Mouse (Mus musculus) hindbrain, embryonic 13.5 days (tissue): Measurements from ENCODE around the gene Lancl1. TPM values are rescaled to one million over a fixed set of nuclear protein-coding genes. Genes with fewer than 3 reads are reported as not detected.

Experiments used
- ATAC-seq: fragments of 200-750 bp; cut with Nextera tagmentation; 2 replicates; pipeline ENCODE4 v1.8.0; 2017; ENCODE audit warnings: moderate TSS enrichment; ENCODE audit not compliant: low FRiP score
- H3K27ac ChIP-seq: fragments of 300-500 bp; sonication (generic); 2 replicates; pipeline ENCODE4 v1.5.1; 2015; ENCODE audit warnings: inconsistent platforms, mild to moderate bottlenecking, moderate library complexity
- H3K27me3 ChIP-seq: fragments of 300-500 bp; sonication (generic); 2 replicates; pipeline ENCODE4 v1.6.1; 2015; ENCODE audit warnings: mild to moderate bottlenecking, inconsistent platforms
- H3K36me3 ChIP-seq: fragments of 300-500 bp; sonication (generic); 2 replicates; pipeline ENCODE4 v1.6.1; 2015; ENCODE audit warnings: mild to moderate bottlenecking, inconsistent platforms
- H3K4me1 ChIP-seq: fragments of 300-500 bp; sonication (generic); replicated peaks from 2 replicates; pipeline ENCODE4 v1.6.1; 2015; ENCODE audit warnings: inconsistent platforms
- H3K4me2 ChIP-seq: fragments of 300-500 bp; sonication (generic); 2 replicates; pipeline ENCODE4 v1.6.1; 2015; ENCODE audit warnings: inconsistent platforms, mild to moderate bottlenecking, moderate library complexity
- H3K4me3 ChIP-seq: fragments of 300-500 bp; sonication (generic); 2 replicates; pipeline ENCODE4 v1.5.1; 2015; ENCODE audit warnings: mild to moderate bottlenecking, inconsistent platforms
- H3K9ac ChIP-seq: fragments of 300-500 bp; sonication (generic); 2 replicates; pipeline ENCODE4 v1.6.1; 2015; ENCODE audit warnings: mild to moderate bottlenecking, inconsistent platforms
- H3K9me3 ChIP-seq: fragments of 300-500 bp; sonication (generic); 2 replicates; pipeline ENCODE4 v1.6.1; 2016; ENCODE audit warnings: inconsistent platforms
- WGBS: fragments of 180-500 bp; shearing (Covaris S2); methylation state at CpG from one replicate; pipeline ENCODE4 v1.1.7; 2015; 5-methylcytosine and 5-hydroxymethylcytosine counted together
- polyA plus RNA-seq: library from polyadenylated mRNA; unstranded; fragments of >200 nt; fragmentation: Nextera tagmentation; extraction: Ambion mirVana; gene quantifications from 2 replicates; pipeline ENCODE4 v1.2.1, GENCODE M21; 2015

The Lancl1 gene
- polyA plus RNA-seq, 1 experiment from 2014 or later, result 167 TPM

DNA sequence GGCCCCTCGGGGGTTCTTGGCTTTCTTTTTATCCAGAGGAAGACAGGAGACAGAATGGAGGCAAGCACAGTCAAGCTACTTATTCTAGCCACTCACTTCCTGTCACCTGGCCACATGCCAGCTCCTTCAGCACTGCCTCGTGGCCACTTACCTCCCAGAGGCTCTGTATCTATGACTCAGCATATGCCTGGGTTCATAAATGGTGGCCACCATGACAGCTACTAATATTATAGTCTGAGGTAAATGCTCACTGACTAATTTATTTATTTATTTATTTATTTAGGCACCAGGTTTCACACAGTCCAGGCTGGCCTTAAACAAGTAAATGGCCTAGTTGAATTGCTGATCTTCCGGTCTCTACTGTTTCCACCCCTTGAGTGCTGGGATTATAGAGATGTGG lies 35.0 kb downstream of the Lancl1 start:
- H3K4me2 ChIP-seq, result no peak overlapping the region
- H3K9me3 ChIP-seq, result no peaks in the 10 kb centered on the region
- no peak overlapping the region for H3K4me3 ChIP-seq
- ATAC-seq, result peak; percentile 49; the same call in 1 of the 2 replicates
- 65% methylated on average over 3 of the region's 3 CpGs for WGBS
- H3K9ac ChIP-seq, result no peak overlapping the region
- no peaks in the 10 kb centered on the region for H3K27me3 ChIP-seq
- no peak overlapping the region for H3K27ac ChIP-seq
- H3K4me1 ChIP-seq, result peaks cover 12% of the 10 kb centered on the region; the same call in 1 of the 2 replicates
- H3K36me3 ChIP-seq, result peaks cover 71% of the 10 kb centered on the region

DNA sequence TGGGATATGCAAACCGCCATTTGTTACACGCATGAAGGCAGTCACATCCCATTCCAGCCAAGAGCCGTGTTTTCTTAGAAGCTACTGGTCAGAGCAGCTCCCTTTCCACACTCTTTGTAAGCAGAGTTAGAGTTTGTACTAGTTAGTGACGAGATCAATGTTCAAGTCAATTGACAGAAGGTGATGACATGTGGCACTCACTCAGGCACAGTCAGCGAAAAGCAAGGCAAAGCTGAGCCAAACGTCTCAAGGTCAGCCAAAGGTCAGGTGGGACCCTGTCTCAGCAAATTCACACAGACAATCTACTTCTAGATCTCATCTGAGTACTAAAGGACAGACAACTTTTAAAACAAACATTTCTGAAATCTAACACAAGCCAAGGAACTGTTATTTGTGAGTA lies 36.4 kb downstream of the Lancl1 start:
- ATAC-seq, result no peak
- 76% methylated on average over 6 of the region's 6 CpGs for WGBS
- Histone ChIP-seq H3K4me1 (peaks cover 17% of the 10 kb centered on the region; the same call in 1 of the 2 replicates), H3K27me3 (no peaks in the 10 kb centered on the region), H3K4me2 (no peak overlapping the region), H3K36me3 (peaks cover 58% of the 10 kb centered on the region), H3K4me3 (no peak overlapping the region), H3K9ac (no peak overlapping the region), H3K27ac (no peak overlapping the region), H3K9me3 (no peaks in the 10 kb centered on the region)

DNA sequence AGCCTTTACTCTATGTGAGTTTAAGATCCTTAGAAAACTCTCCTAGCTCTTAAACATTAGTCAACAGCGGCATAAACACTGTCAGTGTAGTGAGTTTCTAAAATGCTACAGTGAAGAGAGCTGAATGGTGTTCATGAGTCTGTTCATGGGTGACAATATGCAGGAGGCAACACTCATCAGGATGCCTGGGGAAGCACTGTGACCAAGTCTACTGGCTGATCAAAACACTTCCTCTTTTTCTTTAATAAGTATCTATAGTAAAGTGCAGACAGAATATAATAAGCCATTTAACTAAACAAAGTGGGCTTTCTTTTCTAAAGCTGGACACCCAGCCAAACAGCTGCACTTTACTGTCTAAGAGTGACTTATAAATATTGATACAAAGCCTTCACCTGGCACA lies 37.3 kb downstream of the Lancl1 start:
- Histone ChIP-seq H3K27ac (no peak overlapping the region), H3K4me2 (no peak overlapping the region), H3K27me3 (no peaks in the 10 kb centered on the region), H3K4me1 (peaks cover 17% of the 10 kb centered on the region; the same call in 1 of the 2 replicates), H3K36me3 (peaks cover 51% of the 10 kb centered on the region), H3K9ac (no peak overlapping the region), H3K4me3 (no peak overlapping the region), H3K9me3 (no peaks in the 10 kb centered on the region)
- no peak for ATAC-seq
- WGBS, result 96% methylated on average over 1 of the region's 1 CpGs

DNA sequence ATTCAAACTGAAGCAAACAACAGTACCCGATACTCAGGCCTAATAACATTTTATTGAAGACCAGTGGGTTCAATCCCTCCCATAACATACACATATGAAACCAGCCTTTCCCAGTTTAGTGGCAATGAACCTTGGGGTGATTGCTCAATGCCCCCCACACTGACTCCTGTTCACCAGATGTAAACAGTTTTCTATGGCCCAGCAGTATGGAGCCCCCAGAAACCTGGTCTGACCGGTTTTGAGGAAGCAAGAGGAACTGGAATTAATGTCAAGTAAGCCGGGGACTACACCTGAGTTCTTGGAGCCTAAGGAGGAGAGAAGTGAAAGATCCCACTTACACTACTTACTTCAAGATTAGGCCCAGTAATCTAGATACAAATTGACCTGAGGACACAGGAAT lies 38.2 kb downstream of the Lancl1 start:
- Histone ChIP-seq H3K9ac (no peak overlapping the region), H3K27me3 (no peaks in the 10 kb centered on the region), H3K36me3 (peaks cover 42% of the 10 kb centered on the region), H3K9me3 (no peaks in the 10 kb centered on the region), H3K4me1 (peaks cover 17% of the 10 kb centered on the region; the same call in 1 of the 2 replicates), H3K4me2 (no peak overlapping the region), H3K4me3 (no peak overlapping the region), H3K27ac (no peak overlapping the region)
- ATAC-seq, result no peak
- WGBS, result 90% methylated on average over 3 of the region's 3 CpGs

DNA sequence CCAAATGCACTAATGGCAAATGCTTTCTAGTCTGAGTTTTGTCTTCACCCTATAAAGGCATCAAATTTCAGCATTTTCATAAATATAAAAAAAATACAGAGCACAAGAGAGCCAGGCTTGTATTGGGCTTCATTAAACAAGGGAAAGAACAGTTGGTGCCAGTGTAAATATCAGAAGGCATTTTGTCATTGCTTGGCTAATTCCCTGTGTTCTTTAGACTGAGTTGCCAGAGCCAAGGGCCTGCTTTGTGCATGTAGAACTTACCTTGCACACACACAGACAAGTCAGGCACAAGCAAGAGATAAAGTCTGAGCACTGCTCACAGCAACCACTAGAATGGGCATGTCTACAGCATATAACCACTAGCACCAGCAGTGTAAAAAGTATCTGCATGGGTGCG lies 40.1 kb downstream of the Lancl1 start:
- no peak overlapping the region for H3K4me3 ChIP-seq
- WGBS, result 79% methylated on average over 1 of the region's 1 CpGs
- peak overlapping the region; percentile 56 for H3K27ac ChIP-seq
- peaks cover 23% of the 10 kb centered on the region for H3K36me3 ChIP-seq
- ATAC-seq, result peak; percentile 43; the same call in 1 of the 2 replicates
- peaks cover 17% of the 10 kb centered on the region; the same call in 1 of the 2 replicates for H3K4me1 ChIP-seq
- H3K4me2 ChIP-seq, result no peak overlapping the region
- H3K9ac ChIP-seq, result no peak overlapping the region
- H3K9me3 ChIP-seq, result no peaks in the 10 kb centered on the region
- H3K27me3 ChIP-seq, result no peaks in the 10 kb centered on the region

DNA sequence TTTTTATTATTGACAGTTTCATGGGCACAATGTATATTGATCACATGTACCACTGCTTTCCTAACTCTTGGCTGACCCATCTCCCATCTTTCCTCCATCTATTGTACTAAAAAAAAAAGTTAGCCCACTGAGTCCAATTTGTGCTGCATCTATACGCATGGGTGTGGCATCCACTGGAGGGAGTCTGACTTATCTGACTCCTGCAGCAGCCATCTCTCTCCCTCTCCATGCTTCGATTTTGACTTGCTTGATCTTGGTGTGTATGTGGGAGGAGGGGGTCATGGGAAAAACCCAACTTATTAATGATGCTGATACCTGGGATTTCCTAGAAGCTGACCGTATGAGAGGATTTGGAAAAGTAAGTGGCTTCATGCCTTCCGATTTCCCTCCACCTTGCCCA lies 40.5 kb downstream of the Lancl1 start:
- Histone ChIP-seq H3K4me2 (no peak overlapping the region), H3K4me3 (no peak overlapping the region), H3K27ac (peak overlapping the region; percentile 56; the same call in 1 of the 2 replicates), H3K9me3 (no peaks in the 10 kb centered on the region), H3K9ac (no peak overlapping the region), H3K4me1 (peaks cover 17% of the 10 kb centered on the region; the same call in 1 of the 2 replicates), H3K36me3 (peaks cover 19% of the 10 kb centered on the region), H3K27me3 (no peaks in the 10 kb centered on the region)
- ATAC-seq, result no peak
- whole genome bisulfite sequencing, result 93% methylated on average over 4 of the region's 4 CpGs

DNA sequence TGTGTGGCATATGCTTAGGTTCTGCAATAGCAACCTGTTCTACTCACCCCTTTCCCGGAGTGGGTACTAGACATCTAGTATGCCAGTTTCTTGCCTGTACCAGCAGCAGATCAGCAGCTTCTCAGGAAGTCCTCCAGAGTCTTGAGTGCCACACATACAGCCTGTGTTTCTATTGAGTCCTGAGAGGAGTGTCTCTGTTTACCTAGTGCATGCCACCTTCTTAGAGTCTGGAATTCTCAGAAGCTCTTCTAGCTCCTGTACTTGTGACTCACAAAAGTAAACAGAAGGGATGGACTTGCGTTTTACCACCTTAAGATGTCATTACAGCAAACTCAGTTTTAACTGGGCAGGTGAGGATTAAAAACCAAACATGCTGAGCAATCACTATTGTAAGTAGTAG lies 41.9 kb downstream of the Lancl1 start:
- no peak overlapping the region for H3K9ac ChIP-seq
- H3K27me3 ChIP-seq, result no peaks in the 10 kb centered on the region
- 85% methylated on average over 2 of the region's 2 CpGs for WGBS
- no peak overlapping the region for H3K27ac ChIP-seq
- no peak for ATAC-seq
- no peak overlapping the region for H3K4me3 ChIP-seq
- peaks cover 17% of the 10 kb centered on the region; the same call in 1 of the 2 replicates for H3K4me1 ChIP-seq
- H3K9me3 ChIP-seq, result no peaks in the 10 kb centered on the region
- H3K36me3 ChIP-seq, result peaks cover 6% of the 10 kb centered on the region
- H3K4me2 ChIP-seq, result no peak overlapping the region

DNA sequence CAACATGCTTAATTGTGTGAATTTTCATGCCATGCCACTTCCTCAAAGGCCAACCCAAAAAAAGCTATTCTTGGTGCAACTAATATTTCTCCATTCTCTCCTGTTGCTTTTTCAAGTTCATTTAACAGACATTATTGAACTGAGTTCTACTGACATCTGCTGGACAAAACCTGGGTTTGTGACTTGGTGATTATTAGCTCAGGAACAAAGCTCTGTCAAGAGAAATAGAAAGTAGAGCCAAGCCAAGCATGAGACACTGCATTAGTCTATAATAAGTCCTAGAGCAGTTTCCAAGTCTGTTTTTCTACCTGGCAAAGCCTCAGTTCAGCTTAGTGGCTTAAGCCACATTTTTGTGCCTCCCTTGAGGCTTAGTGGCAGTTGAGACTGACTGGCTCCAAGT lies 45.9 kb downstream of the Lancl1 start:
- Histone ChIP-seq H3K9me3 (no peaks in the 10 kb centered on the region), H3K9ac (no peak overlapping the region), H3K4me2 (no peak overlapping the region), H3K4me3 (no peak overlapping the region), H3K36me3 (no peaks in the 10 kb centered on the region), H3K27ac (no peak overlapping the region), H3K4me1 (peaks cover 9% of the 10 kb centered on the region), H3K27me3 (no peaks in the 10 kb centered on the region)
- no peak for ATAC-seq

DNA sequence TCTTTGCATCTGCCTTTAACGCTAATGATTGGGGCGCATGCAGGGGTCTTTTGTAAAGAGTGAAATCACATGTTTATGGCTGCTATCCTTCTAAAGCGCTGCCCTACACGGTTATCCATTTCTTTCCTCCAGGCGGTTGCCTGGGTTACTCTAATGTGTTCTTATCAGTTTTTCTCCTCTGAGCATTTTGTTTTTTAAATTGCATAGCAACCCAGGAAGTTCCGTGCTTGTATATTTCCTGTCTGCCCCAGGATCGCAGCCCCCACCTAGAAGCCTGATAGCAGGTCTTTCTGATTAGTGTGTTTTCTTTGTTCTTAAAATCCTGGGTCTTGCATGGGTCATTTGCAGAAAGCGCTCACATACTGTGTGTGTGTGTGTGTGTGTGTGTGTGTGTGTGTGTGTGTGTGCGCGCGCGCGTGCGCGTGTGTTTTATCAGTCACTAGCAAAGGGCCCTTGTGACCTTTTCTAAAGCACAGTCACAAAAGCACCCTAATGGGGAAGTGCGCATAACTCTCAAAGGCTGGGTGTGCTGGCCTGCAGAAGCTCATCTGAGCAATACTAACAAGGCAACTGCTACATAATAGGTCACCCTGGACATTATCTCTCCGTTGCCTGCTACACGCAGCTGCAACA lies 51.0 kb downstream of the Lancl1 start:
- Histone ChIP-seq H3K4me1 (peaks cover 15% of the 10 kb centered on the region), H3K4me2 (peak overlapping the region; percentile 9; the same call in 1 of the 2 replicates), H3K36me3 (no peaks in the 10 kb centered on the region), H3K4me3 (no peak overlapping the region), H3K9ac (no peak overlapping the region), H3K9me3 (no peaks in the 10 kb centered on the region), H3K27me3 (no peaks in the 10 kb centered on the region), H3K27ac (peak overlapping the region; percentile 55)
- WGBS, result 58% methylated on average over 18 of the region's 18 CpGs
- peak; percentile 65 for ATAC-seq

DNA sequence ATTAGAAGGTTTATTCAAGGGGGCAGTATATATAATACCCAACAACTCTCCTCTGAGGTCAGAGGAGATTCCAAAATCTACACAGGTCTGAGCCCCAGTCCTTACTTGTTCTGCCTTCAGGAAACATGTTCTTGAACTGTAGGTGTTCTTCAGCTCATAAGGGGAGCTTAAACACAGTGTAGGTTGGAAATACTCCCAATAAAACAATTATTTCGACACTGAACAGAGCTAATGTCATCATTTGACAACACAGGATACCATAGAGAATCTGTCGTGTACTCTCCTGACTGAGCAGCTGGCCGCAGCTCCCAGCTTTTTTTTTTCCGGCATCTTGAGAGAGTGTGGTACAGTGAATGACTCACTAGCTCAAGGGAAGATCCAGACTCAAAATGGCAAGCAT lies 52.8 kb downstream of the Lancl1 start:
- 71% methylated on average over 4 of the region's 4 CpGs for WGBS
- no peaks in the 10 kb centered on the region for H3K36me3 ChIP-seq

DNA sequence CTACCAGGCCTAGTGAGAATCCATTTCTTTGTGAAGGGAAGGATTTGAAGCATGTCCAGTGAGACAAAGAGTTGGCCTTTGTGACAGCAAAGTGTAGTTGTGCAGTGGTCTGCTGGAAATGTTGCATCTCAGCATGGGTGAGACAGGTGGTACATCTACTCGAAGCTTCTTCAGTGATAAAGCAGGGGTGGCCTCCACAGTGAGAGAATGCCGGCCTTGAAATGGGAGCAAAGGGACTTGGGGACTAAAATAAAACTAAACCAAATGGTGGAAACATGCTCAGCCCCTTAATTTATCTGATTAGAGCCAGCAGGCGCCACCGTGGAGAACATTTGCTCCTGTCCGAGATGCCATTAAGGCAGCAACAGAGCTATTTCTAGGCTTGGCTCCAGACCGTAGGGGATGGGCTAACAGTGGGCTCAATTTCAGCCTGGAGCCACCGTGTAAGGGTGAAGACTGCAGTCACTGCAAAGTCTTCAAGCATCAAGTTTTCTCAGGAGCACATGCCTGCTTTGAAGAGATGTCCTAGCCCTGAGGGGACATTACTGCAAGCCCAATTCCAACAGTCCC lies 53.5 kb downstream of the Lancl1 start:
- no peak overlapping the region for H3K4me2 ChIP-seq
- H3K4me3 ChIP-seq, result no peak overlapping the region
- no peaks in the 10 kb centered on the region for H3K36me3 ChIP-seq
- no peak overlapping the region for H3K9ac ChIP-seq
- no peak for ATAC-seq
- H3K4me1 ChIP-seq, result peaks cover 10% of the 10 kb centered on the region
- no peaks in the 10 kb centered on the region for H3K9me3 ChIP-seq
- no peaks in the 10 kb centered on the region for H3K27me3 ChIP-seq
- H3K27ac ChIP-seq, result no peak overlapping the region
- 58% methylated on average over 7 of the region's 7 CpGs for WGBS

More for the DNA sequence above, 52.8 kb downstream of the Lancl1 start:
- no peak overlapping the region for H3K4me3 ChIP-seq
- no peak overlapping the region for H3K4me2 ChIP-seq
- H3K9ac ChIP-seq, result no peak overlapping the region
- peaks cover 13% of the 10 kb centered on the region for H3K4me1 ChIP-seq
- no peak for ATAC-seq
- no peaks in the 10 kb centered on the region for H3K9me3 ChIP-seq
- H3K27me3 ChIP-seq, result no peaks in the 10 kb centered on the region
- H3K27ac ChIP-seq, result no peak overlapping the region

DNA sequence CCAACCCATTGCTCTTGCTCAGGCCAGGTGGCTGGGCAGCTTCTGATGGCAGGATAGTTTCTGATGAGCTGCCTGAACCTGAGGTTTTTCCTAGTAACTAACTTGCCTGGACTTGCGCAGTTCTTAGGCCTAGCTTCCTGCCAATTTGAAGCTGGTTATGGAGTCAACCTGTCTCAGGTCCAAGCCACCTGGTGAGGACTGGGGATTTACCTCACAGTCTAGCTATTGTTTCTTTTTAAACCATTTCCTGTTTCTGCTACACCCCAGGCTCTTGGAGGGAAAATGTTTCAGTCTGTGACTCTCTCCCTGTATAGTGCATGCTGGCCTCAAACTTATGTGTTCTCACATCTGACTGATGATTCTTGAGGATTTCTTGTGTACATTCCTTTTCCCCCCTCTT lies 58.5 kb downstream of the Lancl1 start:
- H3K27ac ChIP-seq, result no peak overlapping the region
- 100% methylated on average over 1 of the region's 1 CpGs for WGBS
- ATAC-seq, result no peak
- H3K36me3 ChIP-seq, result no peaks in the 10 kb centered on the region
- H3K27me3 ChIP-seq, result no peaks in the 10 kb centered on the region
- H3K9me3 ChIP-seq, result no peaks in the 10 kb centered on the region
- no peak overlapping the region for H3K4me3 ChIP-seq
- H3K4me2 ChIP-seq, result no peak overlapping the region
- no peak overlapping the region for H3K9ac ChIP-seq
- H3K4me1 ChIP-seq, result no peaks in the 10 kb centered on the region

DNA sequence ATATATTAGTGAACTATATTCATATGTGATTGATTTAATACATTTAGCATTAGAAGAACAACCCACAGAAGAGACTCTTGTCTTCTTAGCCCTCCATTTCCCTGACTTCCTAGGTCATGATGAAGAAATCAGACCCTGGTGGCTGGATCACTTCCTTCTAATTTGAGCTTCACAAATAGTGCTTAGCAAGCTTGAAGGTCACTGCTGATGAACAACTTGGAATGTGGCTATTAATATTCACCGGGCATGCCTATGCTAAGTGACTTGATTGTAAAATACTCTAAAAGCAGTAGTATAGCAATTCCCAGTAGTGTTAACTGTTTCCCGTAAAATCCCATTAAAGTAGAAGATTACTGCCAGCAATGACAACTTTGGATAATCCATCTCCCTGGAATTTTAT lies 63.2 kb downstream of the Lancl1 start:
- 91% methylated on average over 2 of the region's 2 CpGs for WGBS
- Histone ChIP-seq H3K27me3 (no peaks in the 10 kb centered on the region), H3K27ac (no peak overlapping the region), H3K36me3 (no peaks in the 10 kb centered on the region), H3K4me2 (no peak overlapping the region), H3K4me1 (no peaks in the 10 kb centered on the region), H3K4me3 (no peak overlapping the region), H3K9me3 (no peaks in the 10 kb centered on the region), H3K9ac (no peak overlapping the region)
- no peak for ATAC-seq
